Mouse (Mus musculus): ENCODE results near the gene Prss47. TPM values are rescaled to one million over a fixed set of nuclear protein-coding genes. Genes with fewer than 3 reads are reported as not detected.

The Prss47 gene
- polyA plus RNA-seq (2012), result not detected in 2 replicates

DNA sequence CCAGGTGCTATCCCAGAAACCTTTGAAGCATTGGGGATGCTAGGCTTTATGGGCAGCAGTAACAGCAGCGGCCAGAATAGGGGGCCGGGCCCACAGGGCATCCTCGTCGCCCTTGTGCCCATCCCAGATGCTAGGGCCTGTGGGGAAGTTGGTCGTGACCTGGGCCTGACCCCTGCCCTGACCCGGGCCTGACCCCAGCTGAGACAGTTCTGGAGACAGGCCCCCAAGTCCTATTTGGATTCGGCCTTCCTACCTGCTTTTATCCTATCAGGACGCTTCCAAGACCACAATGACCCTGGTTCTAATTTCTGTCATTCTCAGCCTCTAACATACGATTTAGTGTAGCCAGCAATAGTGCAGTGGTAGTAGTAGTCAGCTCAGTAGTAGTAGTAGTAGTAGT, at the start of gene Prss47:
Gene Prss47, minus strand, starts transcription at position 101 of the 400 bp plus-strand sequence.

DNA sequence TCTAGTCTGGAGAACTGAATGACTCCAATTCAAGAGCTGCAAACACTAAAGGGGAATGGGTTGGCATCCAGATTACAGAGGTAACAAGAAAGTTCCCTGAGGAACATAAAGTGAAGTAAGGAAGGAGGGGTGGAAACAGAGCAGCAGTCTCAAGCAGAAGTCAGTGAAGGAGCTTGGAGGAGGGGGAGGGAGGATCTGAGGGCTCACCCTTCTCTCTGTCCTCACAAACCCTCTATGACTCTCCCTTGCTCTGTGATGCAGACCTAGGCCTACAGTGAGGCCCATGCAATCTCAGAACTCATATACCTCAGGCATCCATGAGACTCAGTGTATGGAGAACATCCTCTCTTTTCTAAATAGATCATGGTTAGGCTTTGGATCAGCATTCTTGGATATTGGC, 19.8 kb downstream of the Prss47 start, which contains the start of gene Spata31d1c:
Gene Spata31d1c, plus strand, starts transcription at position 301 of the 400 bp plus-strand sequence.

Other genes with a start within 250 kb of the Prss47 start
- gene Cntnap3, start 148.8 kb downstream of the Prss47 start, polyA plus RNA-seq (2012), result not detected in 2 replicates
- gene Spata31, start 135.4 kb downstream of the Prss47 start, polyA plus RNA-seq (2012), result not detected in 2 replicates
- gene Spata31d1c, start 19.7 kb downstream of the Prss47 start, polyA plus RNA-seq (2012), result not detected in 2 replicates
- 13.6 and 19.3 TPM in 2 replicates for gene Mfsd14b, start 60.2 kb upstream of the Prss47 start, polyA plus RNA-seq (2012)
- gene Olfr465-ps1, start 85.3 kb upstream of the Prss47 start, polyA plus RNA-seq (2012), result not detected in 2 replicates
- gene Olfr466, start 97.5 kb upstream of the Prss47 start, polyA plus RNA-seq (2012), result not detected in 2 replicates
- gene Nlrp4f, start 153.2 kb upstream of the Prss47 start, polyA plus RNA-seq (2012), result not detected in 2 replicates
- gene Gm10775, start 206.8 kb upstream of the Prss47 start, polyA plus RNA-seq (2012), result not detected in 2 replicates
- 2.9 and 3.1 TPM in 2 replicates for gene Zfp369, start 226.1 kb upstream of the Prss47 start, polyA plus RNA-seq (2012)